Mouse (Mus musculus) CH12.LX (cell line): ENCODE data around the gene Zfp784. TPM values are rescaled to one million over a fixed set of nuclear protein-coding genes. Genes with fewer than 3 reads are reported as not detected.

Experiments used
- DNase-seq: peaks from one replicate; pipeline ENCODE4 v3.0.0-alpha.2; 2013; ENCODE audit errors: extremely low read depth
- H3K27ac ChIP-seq: 2 replicates; pipeline ENCODE4 v1.5.1; 2012; ENCODE audit warnings: low read depth, mild to moderate bottlenecking, control low read depth, moderate library complexity; ENCODE audit not compliant: insufficient read depth
- H3K27me3 ChIP-seq: replicated peaks from 2 replicates; pipeline ENCODE3; 2012; ENCODE audit warnings: inconsistent platforms
- H3K36me3 ChIP-seq, 2 experiments: replicated peaks in 1 of 2; 2 replicates each; pipeline versions ENCODE3 to v1.6.1; 2012; ENCODE audit warnings: inconsistent platforms in 1 of 2, low read length in 1 of 2, mild to moderate bottlenecking in 1 of 2, mixed read lengths in 1 of 2, moderate library complexity in 1 of 2; ENCODE audit not compliant: control insufficient read depth in 1 of 2, insufficient read depth in 1 of 2
- H3K4me1 ChIP-seq, 2 experiments: 2 replicates each; pipeline ENCODE4 v1.6.1; 2012; ENCODE audit warnings: inconsistent platforms in 1 of 2, moderate library complexity in 1 of 2; ENCODE audit not compliant: insufficient read depth in 2 of 2, control insufficient read depth in 1 of 2
- H3K4me2 ChIP-seq: 2 replicates; pipeline ENCODE4 v1.6.1; 2012; ENCODE audit warnings: low read depth, mild to moderate bottlenecking, control low read depth; ENCODE audit not compliant: poor library complexity, insufficient read depth, severe bottlenecking
- H3K4me3 ChIP-seq, 3 experiments: fragments of 150-350 bp in 1 of 3; sonication (generic) in 1 of 3; replicated peaks in 1 of 3; 2 replicates each; pipeline versions ENCODE3 to v1.5.1; 2011 to 2012; ENCODE audit warnings: low read depth in 2 of 3, low read length in 2 of 3, mild to moderate bottlenecking in 2 of 3, moderate library complexity in 2 of 3, control low read depth in 1 of 3, improper control_type of control experiment in 1 of 3, inconsistent platforms in 1 of 3, mixed read lengths in 1 of 3; ENCODE audit not compliant: poor library complexity in 1 of 3
- H3K79me2 ChIP-seq: replicated peaks from 2 replicates; pipeline ENCODE4 v1.6.1; 2012; ENCODE audit warnings: mild to moderate bottlenecking, moderate library complexity; ENCODE audit not compliant: control insufficient read depth, poor library complexity, insufficient read depth, severe bottlenecking; ENCODE audit errors: extremely low read depth
- H3K9ac ChIP-seq: 2 replicates; pipeline ENCODE4 v1.6.1; 2012; ENCODE audit warnings: low read depth, mild to moderate bottlenecking, control low read depth, moderate library complexity; ENCODE audit not compliant: insufficient read depth
- H3K9me3 ChIP-seq: replicated peaks from 2 replicates; pipeline ENCODE3; 2012; ENCODE audit warnings: low read length, inconsistent platforms, mixed read lengths
- BHLHE40 ChIP-seq: IDR thresholded peaks from 2 replicates; pipeline ENCODE4 v1.6.1; 2011; ENCODE audit warnings: mild to moderate bottlenecking, low read depth, low read length, improper control_type of control experiment
- CHD1 ChIP-seq: IDR thresholded peaks from 2 replicates; pipeline ENCODE4 v1.6.1; 2012; ENCODE audit warnings: low read depth, low read length, improper control_type of control experiment, inconsistent platforms
- CHD2 ChIP-seq: IDR thresholded peaks from 2 replicates; pipeline ENCODE4 v1.6.1; 2011; ENCODE audit warnings: low read length, improper control_type of control experiment
- CTCF ChIP-seq, 2 experiments: IDR thresholded peaks in 1 of 2; conservative IDR thresholded peaks in 1 of 2; 2 replicates each; pipeline ENCODE4 v1.5.1; 2011 to 2012; ENCODE audit warnings: low read depth in 2 of 2, low read length in 2 of 2, improper control_type of control experiment in 1 of 2, inconsistent platforms in 1 of 2, mild to moderate bottlenecking in 1 of 2, moderate library complexity in 1 of 2
- E2F4 ChIP-seq: IDR thresholded peaks from 2 replicates; pipeline ENCODE4 v1.6.1; 2011; ENCODE audit warnings: low read depth, low read length, improper control_type of control experiment; ENCODE audit not compliant: insufficient replicate concordance
- ELF1 ChIP-seq: IDR thresholded peaks from 2 replicates; pipeline ENCODE4 v1.6.1; 2014; ENCODE audit warnings: low read depth, mild to moderate bottlenecking, inconsistent platforms, low read length, improper control_type of control experiment
- ETS1 ChIP-seq: conservative IDR thresholded peaks from 2 replicates; pipeline ENCODE4 v1.6.1; 2012; ENCODE audit warnings: low read depth, mild to moderate bottlenecking, inconsistent platforms, low read length, improper control_type of control experiment, moderate library complexity
- HCFC1 ChIP-seq: IDR thresholded peaks from 2 replicates; pipeline ENCODE4 v1.6.1; 2012; ENCODE audit warnings: low read depth, mild to moderate bottlenecking, inconsistent platforms, low read length, improper control_type of control experiment
- IRF4 ChIP-seq: IDR thresholded peaks from 2 replicates; pipeline ENCODE4 v1.6.1; 2014; ENCODE audit warnings: low read depth, mild to moderate bottlenecking, inconsistent platforms, low read length, improper control_type of control experiment
- JUND ChIP-seq: conservative IDR thresholded peaks from 2 replicates; pipeline ENCODE4 v1.6.1; 2011; ENCODE audit warnings: low read depth, low read length, improper control_type of control experiment
- MAFK ChIP-seq: IDR thresholded peaks from 2 replicates; pipeline ENCODE4 v1.6.1; 2011; ENCODE audit warnings: low read length, improper control_type of control experiment; ENCODE audit not compliant: insufficient replicate concordance
- MEF2A ChIP-seq: IDR thresholded peaks from 2 replicates; pipeline ENCODE4 v1.6.1; 2014; ENCODE audit warnings: low read depth, mild to moderate bottlenecking, inconsistent platforms, low read length, improper control_type of control experiment, borderline replicate concordance
- MXI1 ChIP-seq: IDR thresholded peaks from 2 replicates; pipeline ENCODE4 v1.6.1; 2011; ENCODE audit warnings: mild to moderate bottlenecking, low read depth, low read length, improper control_type of control experiment
- MYC ChIP-seq: IDR thresholded peaks from 2 replicates; pipeline ENCODE4 v1.6.1; 2011; ENCODE audit warnings: low read depth, mild to moderate bottlenecking, improper control_type of control experiment, low read length
- NELFE ChIP-seq: IDR thresholded peaks from 2 replicates; pipeline ENCODE4 v1.6.1; 2011; ENCODE audit warnings: low read depth, low read length, improper control_type of control experiment
- NRF1 ChIP-seq: IDR thresholded peaks from 2 replicates; pipeline ENCODE4 v1.6.1; 2014; ENCODE audit warnings: low read depth, mild to moderate bottlenecking, inconsistent platforms, low read length, improper control_type of control experiment, moderate library complexity
- PAX5 ChIP-seq: IDR thresholded peaks from 2 replicates; pipeline ENCODE4 v1.6.1; 2012; ENCODE audit warnings: low read length, inconsistent platforms, mixed read lengths
- POLR2AphosphoS2 ChIP-seq: IDR thresholded peaks from 2 replicates; pipeline ENCODE4 v1.6.1; 2011; ENCODE audit warnings: low read depth, low read length, improper control_type of control experiment
- RAD21 ChIP-seq: IDR thresholded peaks from 2 replicates; pipeline ENCODE4 v1.6.1; 2011; ENCODE audit warnings: low read depth, mild to moderate bottlenecking, low read length, improper control_type of control experiment, moderate library complexity
- SIN3A ChIP-seq: IDR thresholded peaks from 2 replicates; pipeline ENCODE4 v1.6.1; 2012; ENCODE audit warnings: low read length, improper control_type of control experiment, inconsistent platforms
- SMC3 ChIP-seq: IDR thresholded peaks from 2 replicates; pipeline ENCODE4 v1.6.1; 2011; ENCODE audit warnings: low read depth, low read length, improper control_type of control experiment
- TBP ChIP-seq: conservative IDR thresholded peaks from 2 replicates; pipeline ENCODE4 v1.6.1; 2011; ENCODE audit warnings: low read depth, low read length, improper control_type of control experiment
- UBTF ChIP-seq: IDR thresholded peaks from 2 replicates; pipeline ENCODE4 v1.6.1; 2012; ENCODE audit warnings: low read depth, mild to moderate bottlenecking, inconsistent platforms, low read length, improper control_type of control experiment, moderate library complexity
- USF2 ChIP-seq: conservative IDR thresholded peaks from 2 replicates; pipeline ENCODE4 v1.6.1; 2011; ENCODE audit warnings: low read depth, low read length, improper control_type of control experiment
- ZC3H11A ChIP-seq: IDR thresholded peaks from 2 replicates; pipeline ENCODE4 v1.6.1; 2012; ENCODE audit warnings: low read depth, mild to moderate bottlenecking, inconsistent platforms, low read length, improper control_type of control experiment
- ZKSCAN1 ChIP-seq: IDR thresholded peaks from 2 replicates; pipeline ENCODE4 v1.6.1; 2012; ENCODE audit warnings: low read depth, inconsistent platforms, low read length, improper control_type of control experiment, borderline replicate concordance
- ZMIZ1 ChIP-seq: IDR thresholded peaks from 2 replicates; pipeline ENCODE4 v1.6.1; 2012; ENCODE audit warnings: low read depth, mild to moderate bottlenecking, inconsistent platforms, low read length, improper control_type of control experiment
- ZNF384 ChIP-seq: IDR thresholded peaks from 2 replicates; pipeline ENCODE4 v1.6.1; 2012; ENCODE audit warnings: low read depth, low read length, improper control_type of control experiment, inconsistent platforms
- dilution Hi-C: fragments of 300-500 bp; cut with MboI; formaldehyde crosslinking; loops from 2 replicates; pipeline ENCODE4 v1.14.3; 2020; ENCODE audit warnings: low sequenced_read_pairs; ENCODE audit not compliant: extremely low pct_unique_long_range_greater_than_20kb, extremely low pct_ligation_motif_present
- in situ Hi-C: fragments of 300-500 bp; cut with MboI; formaldehyde crosslinking; loops from 3 replicates; pipeline ENCODE4 v1.14.3; 2019; ENCODE audit warnings: low sequenced_read_pairs, low pct_ligation_motif_present, low pct_unique_long_range_greater_than_20kb, mixed read lengths
- polyA plus RNA-seq: library from polyadenylated mRNA; unstranded; fragments of >175 nt; gene quantifications from 2 replicates; pipeline ENCODE4 v1.2.1, GENCODE M21; 2012; ENCODE audit warnings: low read depth; ENCODE audit not compliant: insufficient read length
- total RNA-seq, 2 experiments: library from RNA; depleted of rRNA; stranded (reverse); fragments of 300-350 nt in 1 of 2; fragments of >200 nt in 1 of 2; gene quantifications; 2 replicates each; pipeline ENCODE4 v1.2.3; 2012 to 2014

Zfp784 gene
- total and polyA plus RNA-seq, 3 experiments = 0.53 to 1.5 (median 1.1) TPM

- H3K4me1 ChIP-seq = peaks cover 2 to 33% of the 10 kb centered on the region in 2 experiments; a peak in 3 of 4 replicates
- no peak overlapping the region for H3K9ac ChIP-seq
- in situ Hi-C loops (no loop called here), dilution Hi-C loops (no loop called here)
- no peak overlapping the region for H3K4me3 ChIP-seq
- no peak for DNase-seq
- TF ChIP-seq CTCF (conservative IDR thresholded peaks at IDR 0.05 in 1 of 2, IDR thresholded peaks at IDR 0.05 in 1 of 2; ENCODE audit: low read depth in 2 of 2, low read length in 2 of 2) (no peak), HCFC1 (no peak), ZNF384 (no peak), ZC3H11A (no peak), BHLHE40 (no peak), USF2 (no peak), JUND (no peak), UBTF (no peak), MXI1 (no peak), MYC (no peak), NRF1 (no peak), POLR2AphosphoS2 (no peak), CHD1 (no peak), NELFE (no peak), MEF2A (no peak), E2F4 (no peak)
- TF ChIP-seq, all 38 proteins: peak for 0
- no peak overlapping the region for H3K4me2 ChIP-seq
- H3K79me2 ChIP-seq = no peaks in the 10 kb centered on the region
- peaks cover 0 to 16% of the 10 kb centered on the region in 2 experiments for H3K36me3 ChIP-seq
- H3K27ac ChIP-seq = no peak overlapping the region
- no peaks in the 10 kb centered on the region for H3K9me3 ChIP-seq
- no peaks in the 10 kb centered on the region for H3K27me3 ChIP-seq
Measured at GRCm38 (mm10) chr7:5056651-5057263, 18.5 kb upstream of the Zfp784 start.

- Histone ChIP-seq H3K27me3 (no peaks in the 10 kb centered on the region), H3K36me3 (peaks cover 0 to 13% of the 10 kb centered on the region in 2 experiments), H3K9me3 (no peaks in the 10 kb centered on the region), H3K4me1 (peaks cover 7 to 26% of the 10 kb centered on the region in 2 experiments), H3K9ac (no peak overlapping the region), H3K4me3 (no peak overlapping the region)
- dilution Hi-C loops = no loop called here
- TF ChIP-seq CHD1 (no peak), ETS1 (no peak), RAD21 (no peak), NRF1 (no peak), MYC (no peak), ZMIZ1 (no peak), IRF4 (no peak), NELFE (no peak), SMC3 (no peak), ZKSCAN1 (no peak), PAX5 (no peak), ELF1 (no peak), TBP (no peak), USF2 (no peak), UBTF (no peak), CTCF (conservative IDR thresholded peaks at IDR 0.05 in 1 of 2, IDR thresholded peaks at IDR 0.05 in 1 of 2; ENCODE audit: low read depth in 2 of 2, low read length in 2 of 2) (no peak), MEF2A (no peak), CHD2 (no peak), MAFK (no peak), SIN3A (no peak)
- TF ChIP-seq, all 38 proteins: peak for 0
- Histone ChIP-seq H3K79me2 (no peaks in the 10 kb centered on the region), H3K27ac (no peak overlapping the region), H3K4me2 (no peak overlapping the region)
- in situ Hi-C loops = loop anchor here (5.0 kb wide), 1 partner anchor 111 kb away; no protein-coding TSS in a partner anchor
- no peak for DNase-seq
Measured at GRCm38 (mm10) chr7:5053456-5054179, 15.4 kb upstream of the Zfp784 start.
